Mouse (Mus musculus): ENCODE measurements around the gene Sf3a2. TPM values are rescaled to one million over a fixed set of nuclear protein-coding genes. Genes with fewer than 3 reads are reported as not detected.

Gene Sf3a2
- polyA plus RNA-seq, 1 experiment = 40.2 TPM

DNA sequence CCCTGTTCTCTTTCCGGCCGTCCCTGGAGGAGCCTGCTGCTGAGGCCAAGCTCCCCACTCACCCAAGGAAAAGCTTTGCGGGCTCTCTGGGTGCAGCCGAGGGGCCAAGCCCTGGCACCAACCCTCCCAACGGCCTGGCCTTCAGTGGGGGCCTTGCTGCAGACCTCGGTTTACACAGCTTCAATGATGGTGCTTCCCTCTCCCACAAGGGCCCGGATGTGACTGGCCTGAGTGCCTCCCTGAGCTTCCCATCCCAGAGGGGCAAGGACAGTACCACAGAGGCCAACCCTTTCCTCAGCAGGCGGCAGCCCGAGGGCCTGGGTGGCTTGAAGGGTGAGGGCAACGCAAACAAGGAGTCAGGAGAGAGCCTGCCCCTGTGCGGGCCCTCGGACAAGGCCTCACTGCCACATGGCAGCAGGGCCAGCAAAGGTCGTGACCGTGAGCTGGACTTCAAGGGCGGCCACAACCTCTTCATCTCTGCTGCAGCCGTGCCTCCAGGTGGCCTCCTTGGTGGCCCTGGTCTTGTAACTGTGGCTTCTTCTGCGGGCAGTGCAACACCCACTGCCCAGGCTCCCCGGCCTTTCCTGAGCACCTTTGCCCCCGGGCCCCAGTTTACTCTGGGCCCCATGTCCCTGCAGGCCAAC is 7.1 kb upstream of the Sf3a2 start:
- 89% methylated on average over 19 of the region's 19 CpGs for WGBS
- H3K27me3 ChIP-seq (ENCODE audit: control insufficient read depth, insufficient read depth, low read length) = no peaks in the 10 kb centered on the region
- H3K36me3 ChIP-seq (ENCODE audit: control insufficient read depth, insufficient read depth, low read length) = peaks cover 81% of the 10 kb centered on the region
- TF ChIP-seq POLR2A (IDR thresholded peaks at IDR 0.05; ENCODE audit: low read depth, low read length) = no peak
- no peak for TF ChIP-seq CTCF (IDR thresholded peaks at IDR 0.05; ENCODE audit: extremely low read depth, insufficient read length, insufficient replicate concordance, low read depth, low read length)
- no peaks in the 10 kb centered on the region; the same call in 1 of the 2 replicates for H3K4me1 ChIP-seq (ENCODE audit: control insufficient read depth, insufficient read depth, insufficient read length, low read length)
- no peak overlapping the region for H3K4me3 ChIP-seq (ENCODE audit: low read depth, low read length)
- H3K27ac ChIP-seq (ENCODE audit: insufficient read depth, low read depth, low read length) = no peak overlapping the region

DNA sequence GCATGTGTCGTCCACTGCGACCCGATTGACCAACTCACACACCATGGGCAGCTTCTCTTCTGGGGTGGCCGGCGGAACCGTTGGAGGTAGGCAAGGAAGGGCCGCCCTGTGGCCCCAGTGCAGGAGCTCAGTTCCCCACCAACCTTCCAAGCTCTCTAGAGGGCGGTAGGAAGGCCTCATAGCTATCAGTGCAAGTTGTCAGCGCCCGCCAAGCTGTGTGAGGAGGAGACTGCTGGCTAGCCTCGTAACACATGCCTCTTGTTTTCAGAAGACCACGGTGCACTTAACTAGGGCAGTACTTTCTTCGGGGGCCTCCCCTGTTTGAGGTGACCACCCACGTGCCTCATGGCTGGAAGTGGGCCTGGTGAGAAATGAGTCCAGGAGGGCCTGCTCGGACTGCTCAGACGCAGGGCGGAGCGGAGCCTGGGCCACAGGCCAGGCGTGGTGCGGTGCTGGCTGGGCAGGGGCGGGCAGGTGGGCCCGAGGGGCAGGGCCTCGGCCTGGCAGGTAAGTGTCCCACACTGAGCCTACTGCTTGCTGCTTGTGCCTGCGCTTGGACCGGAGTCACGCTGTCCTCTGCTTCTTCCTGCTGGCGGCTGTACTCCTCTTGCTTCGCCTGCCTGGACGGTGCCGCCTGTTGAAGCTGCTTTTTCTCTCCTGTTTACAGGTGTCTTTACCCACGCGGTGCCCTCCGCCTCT is 6.4 kb upstream of the Sf3a2 start:
- H3K36me3 ChIP-seq (ENCODE audit: control insufficient read depth, insufficient read depth, low read length) = peaks cover 77% of the 10 kb centered on the region
- H3K4me3 ChIP-seq (ENCODE audit: low read depth, low read length) = no peak overlapping the region
- no peaks in the 10 kb centered on the region for H3K27me3 ChIP-seq (ENCODE audit: control insufficient read depth, insufficient read depth, low read length)
- 83% methylated on average over 33 of the region's 33 CpGs for WGBS
- TF ChIP-seq CTCF (IDR thresholded peaks at IDR 0.05; ENCODE audit: extremely low read depth, insufficient read length, insufficient replicate concordance, low read depth, low read length) (no peak), POLR2A (IDR thresholded peaks at IDR 0.05; ENCODE audit: low read depth, low read length) (no peak)
- no peak overlapping the region for H3K27ac ChIP-seq (ENCODE audit: insufficient read depth, low read depth, low read length)
- no peaks in the 10 kb centered on the region; the same call in 1 of the 2 replicates for H3K4me1 ChIP-seq (ENCODE audit: control insufficient read depth, insufficient read depth, insufficient read length, low read length)

DNA sequence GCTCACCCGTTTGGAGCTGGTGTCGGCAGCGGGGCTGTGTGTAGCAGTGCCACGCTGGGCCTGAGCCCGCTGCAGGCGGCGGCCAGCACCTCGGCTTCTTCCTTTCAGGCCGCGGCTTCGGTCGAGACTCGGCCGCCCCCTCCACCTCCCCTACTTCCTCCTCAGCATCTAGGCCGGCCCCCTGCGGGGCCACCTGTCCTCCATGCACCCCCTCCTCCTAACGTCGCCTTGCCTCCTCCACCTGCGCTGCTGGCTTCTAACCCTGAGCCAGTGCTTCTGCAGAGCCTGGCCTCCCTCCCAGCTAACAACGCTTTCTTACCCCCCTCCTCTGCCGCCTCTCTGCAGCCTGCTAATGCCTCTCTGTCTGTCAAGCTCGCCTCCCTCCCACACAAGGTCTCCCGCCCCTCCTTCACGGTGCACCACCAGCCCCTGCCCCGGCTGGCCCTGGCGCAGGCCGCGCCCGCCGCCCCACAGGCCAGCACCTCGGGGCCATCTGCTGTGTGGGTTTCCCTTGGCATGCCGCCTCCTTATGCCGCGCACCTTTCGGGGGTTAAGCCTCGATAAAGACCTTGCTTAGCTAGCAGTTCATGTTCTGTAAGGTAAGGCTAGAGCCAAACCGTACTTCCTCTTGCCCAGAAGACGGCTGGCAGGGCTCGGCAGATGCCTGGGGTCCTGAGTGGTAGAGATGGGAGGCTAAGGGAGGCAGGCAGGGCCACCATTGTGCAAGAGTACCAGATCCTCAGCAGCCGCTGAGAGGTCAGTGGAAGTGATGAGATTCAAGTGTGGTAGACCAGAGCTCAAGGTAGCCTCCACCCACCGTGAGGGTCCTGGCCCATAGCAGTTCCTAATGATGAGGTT is 5.6 kb upstream of the Sf3a2 start:
- H3K4me3 ChIP-seq (ENCODE audit: low read depth, low read length) = peak overlapping the region; percentile 24; the same call in 1 of the 2 replicates
- no peaks in the 10 kb centered on the region; the same call in 1 of the 2 replicates for H3K4me1 ChIP-seq (ENCODE audit: control insufficient read depth, insufficient read depth, insufficient read length, low read length)
- no peaks in the 10 kb centered on the region for H3K27me3 ChIP-seq (ENCODE audit: control insufficient read depth, insufficient read depth, low read length)
- peaks cover 71% of the 10 kb centered on the region for H3K36me3 ChIP-seq (ENCODE audit: control insufficient read depth, insufficient read depth, low read length)
- TF ChIP-seq POLR2A (IDR thresholded peaks at IDR 0.05; ENCODE audit: low read depth, low read length) (no peak), CTCF (IDR thresholded peaks at IDR 0.05; ENCODE audit: extremely low read depth, insufficient read length, insufficient replicate concordance, low read depth, low read length) (no peak)
- H3K27ac ChIP-seq (ENCODE audit: insufficient read depth, low read depth, low read length) = no peak overlapping the region
- WGBS = 66% methylated on average over 41 of the region's 41 CpGs

DNA sequence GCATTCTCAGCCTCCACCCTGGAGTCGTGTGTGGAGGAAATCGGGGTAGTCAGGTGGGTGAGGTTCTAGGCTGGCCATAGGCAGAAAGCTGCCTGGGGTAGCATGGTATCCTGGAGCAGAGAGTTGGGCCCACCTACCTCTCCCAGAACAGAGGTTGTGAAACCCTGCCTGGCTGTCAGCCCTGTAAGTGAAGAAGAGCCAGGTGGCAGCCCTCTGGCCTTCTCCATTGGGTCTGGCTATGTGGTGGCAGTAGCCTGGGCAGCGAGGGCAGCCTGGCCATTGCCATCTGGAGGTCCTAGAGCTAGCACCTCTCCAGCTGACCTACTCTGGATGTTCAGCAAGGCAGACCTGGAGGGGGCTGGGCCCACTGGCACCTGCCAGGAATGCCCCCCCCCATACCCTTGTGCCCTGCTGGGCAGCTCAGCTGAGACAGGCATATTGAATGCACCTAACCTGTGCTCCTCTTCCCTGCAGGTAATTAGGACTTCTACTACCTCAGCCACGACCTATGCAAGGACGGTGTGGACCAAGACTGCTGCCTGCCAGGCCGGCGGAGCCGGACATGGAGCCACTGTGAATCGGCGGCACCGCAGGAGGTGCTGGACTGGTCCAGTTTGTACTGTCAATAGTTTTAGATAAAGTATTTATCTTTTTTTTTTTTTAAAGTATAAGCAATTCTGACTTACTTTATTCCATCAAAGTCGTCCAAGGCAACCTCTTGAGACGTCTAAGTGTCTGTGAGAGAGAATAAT is 4.8 kb upstream of the Sf3a2 start:
- H3K36me3 ChIP-seq (ENCODE audit: control insufficient read depth, insufficient read depth, low read length) = peaks cover 63% of the 10 kb centered on the region
- H3K27me3 ChIP-seq (ENCODE audit: control insufficient read depth, insufficient read depth, low read length) = no peaks in the 10 kb centered on the region
- WGBS = 85% methylated on average over 13 of the region's 13 CpGs
- H3K4me1 ChIP-seq (ENCODE audit: control insufficient read depth, insufficient read depth, insufficient read length, low read length) = no peaks in the 10 kb centered on the region; the same call in 1 of the 2 replicates
- no peak overlapping the region for H3K4me3 ChIP-seq (ENCODE audit: low read depth, low read length)
- TF ChIP-seq CTCF (IDR thresholded peaks at IDR 0.05; ENCODE audit: extremely low read depth, insufficient read length, insufficient replicate concordance, low read depth, low read length) (no peak), POLR2A (IDR thresholded peaks at IDR 0.05; ENCODE audit: low read depth, low read length) (no peak)
- no peak overlapping the region for H3K27ac ChIP-seq (ENCODE audit: insufficient read depth, low read depth, low read length)

DNA sequence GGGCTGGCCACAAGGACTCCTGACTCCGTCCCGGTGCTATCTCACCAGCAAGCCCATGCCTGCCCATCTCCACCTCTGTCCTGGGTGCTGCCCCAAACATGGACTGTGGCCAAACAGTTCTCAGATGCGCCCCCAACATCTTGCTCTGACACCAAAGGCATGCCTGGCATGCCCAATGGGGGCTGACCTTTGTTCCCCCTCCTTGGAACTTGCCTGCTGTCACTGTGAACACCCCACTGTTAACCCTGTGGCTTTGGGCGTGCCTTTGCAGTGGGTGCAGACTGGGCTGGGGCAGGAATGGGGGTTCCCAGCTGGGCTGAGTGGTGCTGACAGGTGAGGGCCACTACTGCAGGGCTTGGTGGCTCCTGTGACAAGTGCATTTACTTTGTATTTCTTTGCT is 4.2 kb upstream of the Sf3a2 start:
- Histone ChIP-seq H3K4me3 (ENCODE audit: low read depth, low read length) (no peak overlapping the region), H3K27ac (ENCODE audit: insufficient read depth, low read depth, low read length) (no peak overlapping the region), H3K36me3 (ENCODE audit: control insufficient read depth, insufficient read depth, low read length) (peaks cover 58% of the 10 kb centered on the region), H3K27me3 (ENCODE audit: control insufficient read depth, insufficient read depth, low read length) (no peaks in the 10 kb centered on the region), H3K4me1 (ENCODE audit: control insufficient read depth, insufficient read depth, insufficient read length, low read length) (no peaks in the 10 kb centered on the region; the same call in 1 of the 2 replicates)
- 72% methylated on average over 4 of the region's 4 CpGs for WGBS
- TF ChIP-seq POLR2A (IDR thresholded peaks at IDR 0.05; ENCODE audit: low read depth, low read length) (no peak), CTCF (IDR thresholded peaks at IDR 0.05; ENCODE audit: extremely low read depth, insufficient read length, insufficient replicate concordance, low read depth, low read length) (no peak)

DNA sequence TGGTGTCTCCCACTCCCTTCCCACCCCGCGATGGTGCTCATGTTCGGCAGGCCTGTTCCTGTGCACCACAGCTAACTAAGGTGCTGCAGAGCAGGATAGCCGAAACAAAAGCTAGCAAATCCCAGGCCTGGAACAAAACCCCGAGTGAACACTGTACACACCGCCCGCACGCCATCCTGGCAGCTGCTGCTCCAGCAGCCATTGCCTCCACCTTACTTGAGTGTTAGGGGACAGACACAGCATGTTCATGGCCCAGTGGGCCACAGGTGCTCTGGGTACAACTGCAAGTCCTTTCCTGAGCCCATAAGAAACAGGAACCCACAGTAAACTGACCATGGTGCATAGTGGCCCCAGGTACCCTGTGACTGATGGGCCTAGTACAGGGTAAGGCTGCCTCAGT is 3.2 kb upstream of the Sf3a2 start:
- TF ChIP-seq CTCF (IDR thresholded peaks at IDR 0.05; ENCODE audit: extremely low read depth, insufficient read length, insufficient replicate concordance, low read depth, low read length) = no peak
- no peak overlapping the region for H3K4me3 ChIP-seq (ENCODE audit: low read depth, low read length)
- no peaks in the 10 kb centered on the region for H3K27me3 ChIP-seq (ENCODE audit: control insufficient read depth, insufficient read depth, low read length)
- WGBS = 89% methylated on average over 8 of the region's 8 CpGs
- peaks cover 50% of the 10 kb centered on the region for H3K36me3 ChIP-seq (ENCODE audit: control insufficient read depth, insufficient read depth, low read length)
- H3K4me1 ChIP-seq (ENCODE audit: control insufficient read depth, insufficient read depth, insufficient read length, low read length) = peaks cover 7% of the 10 kb centered on the region
- H3K27ac ChIP-seq (ENCODE audit: insufficient read depth, low read depth, low read length) = no peak overlapping the region
